In the genomic region with DNA sequence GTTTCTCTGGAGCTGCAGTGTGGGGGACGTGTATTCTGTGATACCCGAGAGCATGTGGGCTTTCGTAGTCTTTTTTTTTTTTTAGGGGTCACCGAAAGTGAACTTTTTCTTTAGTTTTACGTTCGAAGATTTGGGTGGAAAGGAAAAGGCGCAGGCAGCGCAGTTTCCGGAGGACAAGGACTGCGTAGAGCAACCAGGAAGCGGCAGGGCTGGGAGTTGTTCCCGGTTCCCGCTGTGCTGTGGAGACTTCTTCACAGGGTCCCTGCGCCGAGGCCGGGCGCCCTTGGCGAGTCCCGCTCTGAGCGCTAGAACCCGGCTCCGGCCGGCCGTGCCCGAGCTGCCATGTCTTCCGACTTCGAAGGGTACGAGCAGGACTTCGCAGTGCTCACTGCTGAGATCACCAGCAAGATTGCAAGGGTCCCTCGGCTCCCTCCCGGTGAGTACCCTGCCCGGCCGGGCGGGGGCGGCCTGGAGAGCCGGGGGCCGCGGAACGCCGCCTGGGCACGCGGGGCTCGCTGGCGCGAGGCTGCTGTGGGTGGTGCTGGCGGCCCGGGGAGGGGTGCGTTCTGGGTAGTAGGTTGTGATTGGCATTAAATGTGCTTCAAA, we compare ENCODE assay signal across 8 mouse cellular contexts. TPM values are rescaled to one million over a fixed set of nuclear protein-coding genes. Genes with fewer than 3 reads are reported as not detected.
DNase-seq lines count a peak whose midpoint lies in the region; ATAC-seq and TF ChIP-seq lines count a peak whose summit lies in the region.

A gene (plus strand): TSS at position 187 of the 606 bp plus-strand sequence.

- H3K27ac ChIP-seq in cortical plate, adult 2 months (ENCODE audit: insufficient read depth, low read length) = peak within 1 kb of the TSS; percentile 57

- peak within 1 kb of the TSS; percentile 76 for H3K4me3 ChIP-seq in cortical plate, adult 2 months (ENCODE audit: insufficient read depth, low read length)
- H3K4me3 ChIP-seq in megakaryocyte, embryonic 14.5 days (replicated peaks) = peak within 1 kb of the TSS; percentile 99

- peaks cover 5% of the 10 kb centered on the region for H3K4me1 ChIP-seq in cortical plate, adult 2 months (ENCODE audit: control insufficient read depth, insufficient read depth, low read length)
- peaks cover 49% of the 10 kb centered on the region for H3K4me1 ChIP-seq in megakaryocyte, embryonic 14.5 days

- TF ChIP-seq CTCF in cortical plate, adult 2 months (IDR thresholded peaks at IDR 0.05; ENCODE audit: extremely low read depth, insufficient read depth, low read length) = no peak

- H3K36me3 ChIP-seq in megakaryocyte, embryonic 14.5 days (replicated peaks; ENCODE audit: low read length) = peaks cover 28% of the 10 kb centered on the region

- H3K27me3 ChIP-seq in megakaryocyte, embryonic 14.5 days (replicated peaks) = no peaks in the 10 kb centered on the region

- ATAC-seq in activated CD4-positive, CD25-positive, alpha-beta regulatory T cell, adult 4 months = peak; percentile 82

- H3K9me3 ChIP-seq in megakaryocyte, embryonic 14.5 days = no peaks in the 10 kb centered on the region

- peak; percentile 62 to 74 for DNase-seq in gastrocnemius, adult 8-10 months (ENCODE audit: low spot score in 2 of 2)
- DNase-seq in hindlimb bud, embryonic 11.5 days (ENCODE audit: extremely low spot score, low read depth, low spot score) = peak; percentile 94
- peak; percentile 73 to 81 for DNase-seq in left cerebral cortex, adult 8-10 months (ENCODE audit: low spot score in 2 of 2)
- peak; percentile 92 to 94 for DNase-seq in right cerebral cortex, postnatal 10 days (ENCODE audit: low spot score in 2 of 2)
- DNase-seq in urinary bladder, postnatal 25 days (ENCODE audit: low spot score) = peak; percentile 82

- TF ChIP-seq POLR2A in cortical plate, adult 2 months (IDR thresholded peaks at IDR 0.05; ENCODE audit: extremely low read depth, insufficient read depth, low read length) = peak; percentile 80

RNA-seq across cellular contexts. Expression of the gene that starts here (rescaled TPM):
- 10 to 100 TPM; 26.1 to 32.2 TPM for polyA plus RNA-seq in activated CD4-positive, CD25-positive, alpha-beta regulatory T cell, adult 4 months (2017; shearing (Covaris generic))
- 39.5 and 42.4 TPM in 2 replicates for polyA plus RNA-seq in cortical plate, adult 2 months (2012; rRNA removed)
- total RNA-seq in gastrocnemius, adult 8-10 months (2022) = 10 to 100 TPM; 17.6 to 21.8 (median 20.6) TPM
- total RNA-seq in left cerebral cortex, adult 8-10 months (2022) = 10 to 100 TPM; 62.8 to 67.7 (median 64.3) TPM
- polyA plus RNA-seq in megakaryocyte, embryonic 14.5 days (2012; ENCODE audit: insufficient read depth, low replicate concordance) = 6.8 and 7.9 TPM in 2 replicates

Comparison
In these comparisons a context has a peak if more than half of its experiments do, and no peak if none do; other contexts are left out.
1. Peak in every context shown above with its lines: DNase-seq, ATAC-seq, H3K4me3 ChIP-seq and H3K27ac ChIP-seq.